Mouse (Mus musculus): Measurements from ENCODE around the gene Pex11b.
"Not testable (repeated sequence)": the region's sequence is repeated elsewhere in the genome, so short reads cannot be mapped to it uniquely, and the experiment has no call there.

The Pex11b gene

GRCm38 (mm10) chr3:96623201-96623600 lies 12.0 kb upstream of the Pex11b start:
- DNase-seq (ENCODE audit: low spot score), result no peak

DNA sequence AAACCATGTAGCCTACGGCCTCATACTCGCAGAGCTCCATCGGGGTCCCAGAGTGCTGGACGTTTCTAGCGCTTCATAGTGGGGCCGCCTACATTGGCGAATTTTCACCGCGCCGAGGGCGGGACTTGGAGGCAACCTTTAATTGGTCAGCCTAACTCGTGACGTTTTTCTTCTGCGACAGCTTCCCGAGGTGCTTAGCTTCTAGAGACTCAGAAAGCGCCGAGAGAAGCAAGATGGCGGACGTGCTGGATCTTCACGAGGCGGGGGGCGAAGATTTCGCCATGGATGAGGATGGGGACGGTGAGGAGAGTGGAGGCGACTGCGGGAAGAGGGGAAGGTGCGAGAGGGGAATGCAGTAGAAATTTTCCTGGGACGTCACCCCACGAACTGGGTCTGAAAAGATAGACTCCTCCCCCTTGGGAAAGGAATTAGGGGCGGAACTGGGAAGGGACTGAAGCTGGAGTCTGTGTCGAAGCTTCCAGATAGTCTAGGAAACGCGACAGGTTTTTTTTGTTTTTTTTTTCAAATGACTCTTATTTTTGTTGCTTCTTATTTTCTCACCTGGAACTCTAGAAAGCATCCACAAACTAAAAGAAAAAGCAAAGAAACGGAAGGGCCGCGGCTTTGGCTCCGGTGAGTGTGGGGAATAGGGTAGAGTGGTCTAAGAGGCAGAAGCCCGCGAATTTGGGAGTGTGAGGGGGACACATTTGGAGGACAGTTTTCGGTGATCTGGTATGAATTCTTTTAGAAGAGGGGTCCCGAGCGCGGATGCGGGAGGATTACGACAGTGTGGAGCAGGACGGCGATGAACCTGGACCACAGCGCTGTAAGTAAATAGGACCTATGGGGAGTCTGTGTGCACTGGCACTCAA lies 5.2 kb upstream of the Pex11b start, which contains the start of gene Rbm8a:
Gene Rbm8a, plus strand, starts transcription at position 205 of the 872 bp plus-strand sequence.
- peak; percentile 95 for DNase-seq (ENCODE audit: low spot score)

GRCm38 (mm10) chr3:96632058-96632457 lies 3.1 kb upstream of the Pex11b start:
- no peak for DNase-seq (ENCODE audit: low spot score)

GRCm38 (mm10) chr3:96634015-96634414 lies 1.2 kb upstream of the Pex11b start:
- no peak for DNase-seq (ENCODE audit: low spot score)

GRCm38 (mm10) chr3:96635906-96636305 lies 730 bp downstream of the Pex11b start:
- no peak for DNase-seq (ENCODE audit: low spot score)

GRCm38 (mm10) chr3:96636448-96636847 lies 1.3 kb downstream of the Pex11b start:
- DNase-seq (ENCODE audit: low spot score), result peak; percentile 48

GRCm38 (mm10) chr3:96639219-96639618 lies 4.0 kb downstream of the Pex11b start:
- peak; percentile 74 for DNase-seq (ENCODE audit: low spot score)

GRCm38 (mm10) chr3:96645018-96645649 lies 10.0 kb downstream of the Pex11b start, which contains the start of gene Itga10:
Gene Itga10 (plus strand): TSS chr3:96645584.
- DNase-seq (ENCODE audit: low spot score), result peak; percentile 77

DNA sequence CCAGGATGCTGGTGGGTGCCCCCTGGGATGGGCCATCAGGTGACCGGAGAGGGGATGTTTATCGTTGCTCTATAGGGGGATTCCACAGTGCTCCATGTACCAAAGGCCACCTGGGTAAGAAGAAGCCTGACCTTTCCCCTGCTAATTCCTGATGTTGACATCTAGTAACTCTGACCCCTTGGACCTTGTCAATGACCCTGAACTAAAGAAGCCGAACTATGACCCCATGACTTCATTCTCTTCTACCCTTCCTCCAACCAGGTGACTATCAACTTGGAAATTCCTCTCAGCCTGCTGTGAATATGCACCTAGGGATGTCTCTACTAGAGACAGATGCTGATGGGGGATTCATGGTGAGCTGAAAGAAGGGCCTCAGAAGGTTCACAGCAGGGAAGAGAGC lies 12.2 kb downstream of the Pex11b start:
- DNase-seq (ENCODE audit: low spot score), result no peak

- DNase-seq (ENCODE audit: low spot score), result no peak
These were observed 25.7 kb downstream of the Pex11b start for GRCm38 (mm10) chr3:96660901-96661300.

- no peak for DNase-seq (ENCODE audit: low spot score)
These were observed 27.6 kb downstream of the Pex11b start for GRCm38 (mm10) chr3:96662731-96663316.

GRCm38 (mm10) chr3:96663432-96664239 lies 28.5 kb downstream of the Pex11b start:
- DNase-seq (ENCODE audit: low spot score), result peak; percentile 89

DNA sequence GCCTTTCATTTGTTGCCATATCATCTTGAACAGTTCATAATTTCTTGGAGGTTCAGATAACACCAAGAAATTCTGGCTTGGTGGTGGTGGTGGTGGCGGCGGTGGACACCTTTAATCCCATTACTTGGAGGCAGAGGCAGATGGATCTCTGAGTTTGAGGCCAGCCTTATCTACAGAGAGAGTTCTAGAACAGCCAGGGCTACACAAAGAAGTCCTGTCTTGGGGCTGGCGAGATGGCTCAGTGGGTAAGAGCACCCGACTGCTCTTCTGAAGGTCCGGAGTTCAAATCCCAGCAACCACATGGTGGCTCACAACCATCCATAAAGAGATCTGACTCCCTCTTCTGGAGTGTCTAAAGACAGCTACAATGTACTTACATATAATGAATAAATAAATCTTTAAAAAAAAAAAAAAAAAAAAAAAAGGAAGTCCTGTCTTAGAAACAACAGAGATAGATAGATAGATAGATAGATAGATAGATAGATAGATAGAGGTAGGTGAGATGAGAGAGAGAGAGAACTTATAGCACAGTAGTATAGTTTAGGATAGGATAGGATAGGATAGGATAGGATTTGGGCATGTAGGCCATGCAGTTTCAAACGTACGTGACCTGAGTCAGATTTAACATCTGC lies 30.7 kb downstream of the Pex11b start:
- not testable (repeated sequence) for DNase-seq (ENCODE audit: low spot score)

- no peak for DNase-seq (ENCODE audit: low spot score)
These were observed 31.7 kb downstream of the Pex11b start for GRCm38 (mm10) chr3:96666916-96667315.

DNA sequence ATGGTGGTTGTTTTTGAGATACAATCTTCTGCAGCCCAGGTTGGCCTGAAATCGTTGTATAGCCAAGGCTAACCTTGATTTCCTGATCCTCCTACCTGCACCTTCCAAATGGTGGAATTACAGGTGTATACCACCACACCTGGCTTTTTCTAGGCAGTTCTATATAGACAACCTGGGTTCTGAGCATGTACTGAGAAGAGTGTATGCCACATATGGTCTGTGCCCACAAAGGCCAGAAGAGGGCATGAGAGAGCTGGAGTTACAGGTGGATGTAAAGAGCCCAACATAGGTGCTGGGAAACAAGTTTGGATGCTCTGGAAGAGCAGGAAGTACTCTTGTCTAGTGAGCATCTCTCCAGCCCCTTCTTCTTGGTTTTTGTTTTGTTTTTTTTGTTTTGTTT lies 32.1 kb downstream of the Pex11b start:
- no peak for DNase-seq (ENCODE audit: low spot score)

DNA sequence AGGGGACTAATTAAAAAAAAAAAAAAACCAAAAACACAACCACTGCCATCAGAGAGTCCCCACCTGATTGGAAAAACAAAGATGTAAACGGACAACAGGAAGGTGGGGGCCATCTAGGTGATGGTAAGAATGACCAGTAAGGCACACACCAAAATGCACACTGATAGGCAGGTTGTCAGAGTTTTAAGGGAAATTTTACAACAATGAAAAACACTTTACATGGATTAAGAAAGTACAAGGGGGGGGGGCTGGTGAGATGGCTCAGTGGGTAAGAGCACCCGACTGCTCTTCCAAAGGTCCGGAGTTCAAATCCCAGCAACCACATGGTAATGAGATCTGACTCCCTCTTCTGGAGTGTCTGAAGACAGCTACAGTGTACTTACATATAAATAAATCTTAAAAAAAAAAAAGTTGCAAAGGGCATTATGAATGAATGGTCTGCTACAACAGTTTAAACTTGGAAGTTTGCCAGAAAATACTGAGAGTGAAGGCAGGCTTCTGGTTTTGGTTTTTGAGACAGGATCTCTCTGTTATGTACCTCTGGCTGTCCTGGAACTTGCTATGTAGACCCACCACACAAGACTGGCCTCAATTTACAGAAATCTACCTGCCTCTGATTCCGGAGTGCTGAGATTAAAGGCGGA lies 33.4 kb downstream of the Pex11b start:
- no peak for DNase-seq (ENCODE audit: low spot score)

- DNase-seq (ENCODE audit: low spot score), result peak; percentile 83
These were observed 34.7 kb downstream of the Pex11b start, which contains the start of gene Ankrd35 for GRCm38 (mm10) chr3:96669727-96670468. Gene Ankrd35 (plus strand): TSS chr3:96670131.

DNA sequence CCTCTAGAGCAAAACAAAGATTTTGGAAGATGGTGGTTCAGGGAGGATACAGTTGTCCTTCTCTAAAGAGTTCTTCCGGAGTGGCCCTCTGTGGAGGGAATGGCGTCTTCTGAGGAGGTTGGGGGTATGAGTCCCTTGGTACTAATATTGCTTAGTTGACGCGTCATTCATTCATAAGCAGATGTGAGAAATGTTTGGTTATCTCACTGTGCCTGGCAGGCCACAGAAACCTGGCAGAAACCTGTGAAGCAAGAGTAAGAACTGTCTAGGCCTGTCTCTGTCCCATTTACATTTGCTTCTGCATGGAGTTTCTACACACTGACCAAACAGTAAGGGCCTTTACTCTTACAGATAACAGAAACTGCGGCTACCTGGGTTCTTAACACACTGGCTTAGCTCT lies 36.3 kb downstream of the Pex11b start:
- DNase-seq (ENCODE audit: low spot score), result no peak

- no peak for DNase-seq (ENCODE audit: low spot score)
These were observed 38.3 kb downstream of the Pex11b start for GRCm38 (mm10) chr3:96673514-96673913.

- no peak for DNase-seq (ENCODE audit: low spot score)
These were observed 39.3 kb downstream of the Pex11b start for GRCm38 (mm10) chr3:96674442-96674841.
